Mouse (Mus musculus) adrenal gland, adult 2 months (tissue): Measurements from ENCODE around the gene Cpne1. TPM values are rescaled to one million over a fixed set of nuclear protein-coding genes. Genes with fewer than 3 reads are reported as not detected.
"Not testable (repeated sequence)": the region's sequence is repeated elsewhere in the genome, so short reads cannot be mapped to it uniquely, and the experiment has no call there.

ENCODE experiments used
- DNase-seq: peaks from one replicate; pipeline ENCODE4 v3.0.0; 2021
- long read RNA-seq: library from polyadenylated mRNA; stranded (forward); transcript quantifications from one replicate; pipeline ENCODE4 v2.0.0, GENCODE M21; 2021
- polyA plus RNA-seq: library from polyadenylated mRNA; depleted of rRNA; stranded (reverse); fragments of >200 nt; gene quantifications from 2 replicates; pipeline ENCODE4 v1.2.3, GENCODE M21; 2012; rRNA removed
- total RNA-seq, 2 experiments: library from RNA; stranded (reverse); gene quantifications; 2 replicates each; pipeline ENCODE4 v1.2.3; 2021

The Cpne1 gene
- total RNA-seq = 10 to 100 TPM; 48.8 to 53.9 TPM
- polyA plus RNA-seq = 87.7 and 97.8 TPM in 2 replicates
- long read RNA-seq, transcript Cpne1-202 (16 exons, 3,441 nt) = major isoform, 14 of 35 reads
- long read RNA-seq, partial matches to known transcripts = 10 of 35 reads
- long read RNA-seq, other reads (novel, unspliced or antisense) = 7 of 35 reads

GRCm38 (mm10) chr2:156111358-156112079, at the start of gene Cpne1, which contains the start of gene Rbm12:
Gene Cpne1, minus strand, starts transcription at chr2:156111965.
Gene Rbm12, minus strand, starts transcription at chr2:156111978.
- peak; percentile 95 for DNase-seq

- DNase-seq = no peak
Measured at GRCm38 (mm10) chr2:156151538-156151937, 39.8 kb upstream of the Cpne1 start.

GRCm38 (mm10) chr2:156147316-156147915, 35.7 kb upstream of the Cpne1 start:
- DNase-seq = no peak

GRCm38 (mm10) chr2:156146272-156146989, 34.7 kb upstream of the Cpne1 start:
- no peak for DNase-seq

- DNase-seq = no peak
Measured at GRCm38 (mm10) chr2:156145486-156146130, 33.8 kb upstream of the Cpne1 start.

- peak; percentile 94 for DNase-seq
Measured at GRCm38 (mm10) chr2:156143953-156144724, 32.4 kb upstream of the Cpne1 start, which contains the start of the genes Romo1 and Nfs1. Gene Romo1, plus strand, starts transcription at chr2:156144039. Gene Nfs1, minus strand, starts transcription at chr2:156144186.

GRCm38 (mm10) chr2:156143367-156143766, 31.6 kb upstream of the Cpne1 start:
- no peak for DNase-seq

GRCm38 (mm10) chr2:156142820-156143219, 31.1 kb upstream of the Cpne1 start:
- DNase-seq = no peak

- no peak for DNase-seq
Measured at GRCm38 (mm10) chr2:156135695-156136094, 23.9 kb upstream of the Cpne1 start.

GRCm38 (mm10) chr2:156134161-156134560, 22.4 kb upstream of the Cpne1 start:
- DNase-seq = no peak

GRCm38 (mm10) chr2:156126992-156127391, 15.2 kb upstream of the Cpne1 start, which contains the start of gene Gm28036:
Gene Gm28036, minus strand, starts transcription at chr2:156127092.
- DNase-seq = no peak

GRCm38 (mm10) chr2:156123731-156124130, 12.0 kb upstream of the Cpne1 start:
- no peak for DNase-seq

GRCm38 (mm10) chr2:156119566-156119965, 7.8 kb upstream of the Cpne1 start:
- DNase-seq = no peak

- not testable (repeated sequence) for DNase-seq
Measured at GRCm38 (mm10) chr2:156112080-156112423, 287 bp upstream of the Cpne1 start.

GRCm38 (mm10) chr2:156110627-156111357, 973 bp downstream of the Cpne1 start:
- peak; percentile 38 for DNase-seq

GRCm38 (mm10) chr2:156091926-156092325, 19.8 kb downstream of the Cpne1 start:
- no peak for DNase-seq

GRCm38 (mm10) chr2:156089799-156090198, 22.0 kb downstream of the Cpne1 start:
- no peak for DNase-seq

- no peak for DNase-seq
Measured at GRCm38 (mm10) chr2:156087391-156088110, 24.2 kb downstream of the Cpne1 start.

GRCm38 (mm10) chr2:156084541-156084940, 27.2 kb downstream of the Cpne1 start:
- peak; percentile 53 for DNase-seq

GRCm38 (mm10) chr2:156080391-156080790, 31.4 kb downstream of the Cpne1 start:
- no peak for DNase-seq
